Mouse (Mus musculus): ENCODE measurements at regions not wholly inside any gene's neighbourhood (a gene's known extent, or its start where the extent isn't known, plus 50 kb on each side); places are given as distances from the start of the nearest gene placed in this dataset.
"Not testable (repeated sequence)": the region's sequence is repeated elsewhere in the genome, so short reads cannot be mapped to it uniquely, and the experiment has no call there.

GRCm38 (mm10) chr1:30548761-30549160, 325.0 kb downstream of the Phf3 start:
- DNase-seq (ENCODE audit: low spot score) = not testable (repeated sequence)

GRCm38 (mm10) chr1:30540088-30540698, 333.5 kb downstream of the Phf3 start:
- DNase-seq (ENCODE audit: low spot score) = no peak

DNA sequence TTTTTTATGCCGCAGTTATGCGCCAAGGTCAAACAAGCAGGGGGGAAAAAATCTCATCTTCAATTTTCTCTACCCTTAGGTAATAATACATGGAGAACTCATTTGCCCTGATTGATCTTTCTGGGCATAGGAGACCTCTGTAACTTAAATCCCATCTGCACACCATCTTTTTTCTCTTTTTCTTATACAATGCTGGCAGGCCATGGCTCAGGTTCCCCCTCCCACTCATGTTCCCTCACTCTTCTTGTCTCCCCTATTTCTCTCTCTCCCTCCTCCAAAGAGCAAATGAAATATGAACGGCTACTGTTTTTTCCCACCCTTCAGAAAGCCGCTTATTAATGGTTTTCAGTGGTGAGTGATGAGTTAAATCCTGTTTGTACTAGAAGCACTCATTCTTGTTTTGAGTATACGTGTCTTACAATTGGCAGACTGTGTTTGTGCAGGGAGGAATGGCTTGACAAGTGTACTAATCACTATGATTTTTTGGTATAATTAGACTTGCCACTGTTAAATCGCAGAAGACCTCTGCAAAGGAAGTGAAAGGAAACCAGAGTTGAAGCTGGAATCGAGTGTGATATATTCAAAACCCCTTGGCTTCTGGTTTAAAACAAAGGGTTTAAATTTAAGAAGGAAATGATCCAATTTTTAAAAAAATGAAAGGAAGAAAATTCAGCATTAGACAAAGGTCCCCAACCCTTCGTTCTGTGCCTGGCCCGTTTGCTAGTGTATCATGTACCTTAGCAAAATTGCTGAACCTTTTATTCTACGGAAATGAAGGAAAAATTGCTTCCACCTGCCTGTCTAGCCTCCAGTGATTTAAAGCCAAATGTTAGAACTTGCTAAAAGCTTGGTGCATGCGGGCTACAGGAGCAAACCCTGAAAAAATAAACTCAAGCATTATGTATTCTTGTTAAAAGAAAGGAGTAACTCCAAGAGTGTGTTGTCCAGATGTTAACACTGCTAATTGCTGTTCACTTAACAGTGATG, 336.4 kb downstream of the Phf3 start:
- DNase-seq (ENCODE audit: low spot score) = no peak

DNA sequence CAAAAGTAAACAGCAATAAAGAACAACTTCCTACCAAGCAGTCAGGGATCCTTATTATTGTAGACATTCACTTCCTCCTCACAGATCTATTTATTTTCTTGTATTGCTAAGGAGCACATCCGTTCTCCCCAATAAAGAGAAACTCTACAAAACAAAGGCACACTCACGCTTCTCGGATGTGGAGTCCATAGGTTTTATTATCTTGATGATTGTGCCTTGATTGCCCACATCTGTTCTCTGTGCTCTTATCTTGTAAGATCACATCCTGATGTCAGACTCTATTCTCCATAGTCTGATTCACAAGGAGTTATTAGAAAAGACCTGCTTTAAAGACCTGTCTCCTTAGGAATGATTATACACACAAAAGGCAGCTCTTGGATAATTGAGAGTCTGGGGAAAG, 356.4 kb downstream of the Phf3 start:
- DNase-seq (ENCODE audit: low spot score) = no peak

DNA sequence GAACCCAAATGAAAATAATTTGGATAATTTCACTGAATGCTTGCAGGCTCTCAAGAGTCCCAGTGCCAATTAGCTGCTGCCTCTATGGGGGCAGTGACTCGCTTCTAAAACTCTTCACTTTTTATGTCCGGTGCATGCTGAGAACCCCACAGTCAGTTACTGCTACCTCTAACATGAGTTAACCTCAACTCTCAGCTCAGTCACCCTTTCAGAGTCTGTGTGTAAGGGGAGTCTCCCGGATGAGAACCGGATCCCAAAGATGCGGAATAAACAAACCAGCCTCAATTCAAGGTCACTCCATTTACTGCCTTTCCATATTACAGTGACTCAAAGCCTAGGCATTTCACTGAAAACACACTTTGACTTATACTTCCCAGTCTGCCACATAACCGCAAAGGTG, 357.9 kb downstream of the Phf3 start:
- DNase-seq (ENCODE audit: low spot score) = no peak

- peak; percentile 51 for DNase-seq (ENCODE audit: low spot score)
Observed at GRCm38 (mm10) chr1:30503224-30503623, 370.5 kb downstream of the Phf3 start.

- no peak for DNase-seq (ENCODE audit: low spot score)
Observed at GRCm38 (mm10) chr1:30460295-30460958, 413.3 kb downstream of the Phf3 start.

DNA sequence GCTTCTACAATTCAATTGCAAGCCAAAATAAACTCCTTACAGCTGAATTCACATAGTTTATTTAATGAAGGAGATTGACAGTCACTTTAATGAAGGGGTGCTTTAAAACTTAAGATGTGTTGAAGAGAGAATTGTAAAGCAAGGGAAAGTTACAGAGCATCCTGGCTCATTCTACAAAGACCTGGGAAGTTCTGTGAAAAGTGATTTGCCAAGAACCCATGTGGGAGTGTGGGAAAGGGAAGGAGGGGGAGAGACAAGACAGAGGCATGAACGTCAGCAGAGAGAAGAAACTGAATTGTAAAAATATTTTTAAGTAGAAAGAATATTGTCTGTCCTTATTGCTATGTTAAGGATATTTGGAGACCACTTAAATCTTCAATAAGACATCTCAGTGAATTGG, 435.8 kb downstream of the Phf3 start:
- DNase-seq (ENCODE audit: low spot score) = no peak

DNA sequence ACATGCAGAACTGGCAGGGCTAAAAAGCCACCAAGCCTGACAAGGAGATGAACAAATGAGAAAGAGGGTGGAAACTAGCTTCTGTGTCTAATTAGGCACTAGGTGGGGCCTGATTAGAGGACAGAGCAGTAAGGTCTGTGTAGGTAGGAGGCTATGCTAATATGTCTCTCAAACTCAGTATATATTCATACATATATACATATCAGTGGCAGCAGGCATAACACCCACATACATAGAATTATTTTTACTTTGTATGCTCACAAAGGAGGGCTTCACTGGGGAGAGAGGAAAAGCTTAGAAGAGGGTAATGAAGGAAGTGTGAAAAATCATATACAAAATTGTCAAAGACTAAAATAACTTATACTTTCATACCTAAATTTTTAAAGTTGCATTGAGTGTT, 457.1 kb downstream of the Phf3 start:
- DNase-seq (ENCODE audit: low spot score) = no peak

DNA sequence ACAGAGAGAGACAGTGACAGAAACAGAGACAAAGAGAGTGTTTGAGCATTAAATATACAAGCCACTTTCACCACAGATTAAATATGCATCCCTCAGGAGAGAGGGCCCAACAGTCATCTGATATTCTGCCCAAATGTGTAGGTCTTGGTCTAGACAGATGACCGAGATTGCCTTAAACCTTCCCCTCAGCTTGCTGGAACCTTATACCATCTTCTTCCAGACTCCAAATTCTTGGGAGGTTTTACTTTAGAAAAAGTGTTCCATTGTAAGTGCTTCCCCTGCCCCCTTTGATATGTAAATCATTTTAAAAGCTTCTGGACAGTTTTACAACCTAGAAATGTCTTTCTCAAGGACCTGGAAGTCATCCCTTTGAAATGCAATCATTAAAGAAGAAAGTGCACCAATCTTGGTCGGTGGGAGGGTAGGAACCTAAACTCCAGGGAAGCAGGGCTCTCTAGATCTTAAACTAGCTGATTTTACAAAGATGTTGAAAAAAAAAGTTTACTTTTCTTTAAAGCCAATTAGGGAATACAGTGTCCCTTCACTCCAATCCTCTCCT, 458.8 kb downstream of the Phf3 start:
- DNase-seq (ENCODE audit: low spot score) = no peak
